Mouse (Mus musculus) c-Kit-positive CD71-negative TER-119-negative erythroid progenitor cells, embryonic 14.5 days (primary cell): ENCODE results near the gene Med25.

Source experiments
- DNase-seq: peaks from one replicate; pipeline ENCODE4 v3.0.0-alpha.2; 2013; ENCODE audit warnings: low read depth

The Med25 gene

GRCm38 (mm10) chr7:44862434-44862833 lies 30.1 kb downstream of the Med25 start:
- DNase-seq: no peak

DNA sequence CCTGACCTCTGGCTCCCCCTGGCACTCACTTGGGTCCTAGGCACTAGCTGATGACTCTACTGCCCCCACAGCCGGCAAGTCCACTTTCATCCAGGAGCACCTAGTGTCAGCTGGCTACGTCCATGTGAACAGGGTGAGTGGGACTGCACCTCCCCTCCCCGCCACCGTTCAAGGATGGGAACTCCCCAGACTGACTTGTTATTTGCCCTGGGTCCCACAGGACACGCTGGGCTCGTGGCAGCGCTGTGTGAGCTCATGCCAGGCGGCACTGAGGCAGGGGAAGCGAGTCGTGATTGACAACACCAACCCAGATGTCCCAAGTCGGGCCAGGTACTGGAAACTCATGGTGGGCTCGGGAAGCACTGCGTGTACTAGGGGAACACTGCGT lies 31.1 kb downstream of the Med25 start:
- DNase-seq: no peak

- no peak for DNase-seq
Observed at GRCm38 (mm10) chr7:44860576-44861428, 31.7 kb downstream of the Med25 start.

DNA sequence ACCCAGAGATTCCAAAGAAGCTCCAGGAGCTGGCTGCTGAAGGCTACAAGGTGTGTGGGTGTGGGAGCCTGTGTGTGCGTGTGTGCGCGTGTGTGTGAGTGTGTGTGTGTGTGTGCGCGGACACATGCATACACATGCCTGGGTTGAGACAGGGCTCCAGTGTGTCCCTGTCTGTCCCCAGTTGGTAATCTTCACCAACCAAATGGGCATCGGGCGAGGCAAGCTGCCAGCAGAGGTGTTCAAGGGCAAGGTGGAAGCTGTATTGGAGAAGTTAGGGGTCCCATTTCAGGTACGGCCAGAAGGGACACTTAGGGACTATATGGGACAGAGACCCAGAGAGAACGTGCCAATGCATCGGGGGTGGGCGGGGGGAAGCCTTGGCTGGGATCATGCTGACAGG lies 32.6 kb downstream of the Med25 start:
- DNase-seq: no peak

- no peak for DNase-seq
Observed at GRCm38 (mm10) chr7:44857905-44858304, 34.6 kb downstream of the Med25 start.

- DNase-seq: peak; percentile 87
Observed at GRCm38 (mm10) chr7:44857042-44857552, 35.4 kb downstream of the Med25 start, which contains the start of gene Pnkp. Gene Pnkp (plus strand): TSS chr7:44857139.

- DNase-seq: no peak
Observed at GRCm38 (mm10) chr7:44856265-44856916, 36.1 kb downstream of the Med25 start.

DNA sequence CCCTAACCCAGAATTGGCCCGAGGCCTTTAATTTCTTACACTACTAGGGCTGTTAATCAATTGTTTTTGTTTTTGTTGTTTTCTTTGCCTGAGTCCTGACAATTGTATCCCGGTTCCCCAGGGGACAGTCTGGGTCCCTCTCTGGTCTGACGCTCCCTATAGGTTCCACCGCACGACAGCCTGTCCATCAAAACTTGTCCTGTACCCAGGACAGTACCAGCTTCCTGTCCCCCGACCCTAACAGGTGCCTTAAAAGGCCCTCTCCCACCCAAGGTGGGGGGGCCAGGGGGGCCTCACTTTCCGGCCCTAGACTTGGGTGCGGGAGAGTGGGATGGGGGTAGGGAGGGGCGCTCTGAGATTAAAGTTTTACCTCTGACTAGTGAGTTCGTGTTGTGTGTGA lies 37.5 kb downstream of the Med25 start:
- DNase-seq: no peak

GRCm38 (mm10) chr7:44854356-44855031 lies 38.0 kb downstream of the Med25 start:
- DNase-seq: no peak

GRCm38 (mm10) chr7:44853596-44854355 lies 38.7 kb downstream of the Med25 start:
- DNase-seq: no peak

GRCm38 (mm10) chr7:44853065-44853464 lies 39.4 kb downstream of the Med25 start:
- no peak for DNase-seq

DNA sequence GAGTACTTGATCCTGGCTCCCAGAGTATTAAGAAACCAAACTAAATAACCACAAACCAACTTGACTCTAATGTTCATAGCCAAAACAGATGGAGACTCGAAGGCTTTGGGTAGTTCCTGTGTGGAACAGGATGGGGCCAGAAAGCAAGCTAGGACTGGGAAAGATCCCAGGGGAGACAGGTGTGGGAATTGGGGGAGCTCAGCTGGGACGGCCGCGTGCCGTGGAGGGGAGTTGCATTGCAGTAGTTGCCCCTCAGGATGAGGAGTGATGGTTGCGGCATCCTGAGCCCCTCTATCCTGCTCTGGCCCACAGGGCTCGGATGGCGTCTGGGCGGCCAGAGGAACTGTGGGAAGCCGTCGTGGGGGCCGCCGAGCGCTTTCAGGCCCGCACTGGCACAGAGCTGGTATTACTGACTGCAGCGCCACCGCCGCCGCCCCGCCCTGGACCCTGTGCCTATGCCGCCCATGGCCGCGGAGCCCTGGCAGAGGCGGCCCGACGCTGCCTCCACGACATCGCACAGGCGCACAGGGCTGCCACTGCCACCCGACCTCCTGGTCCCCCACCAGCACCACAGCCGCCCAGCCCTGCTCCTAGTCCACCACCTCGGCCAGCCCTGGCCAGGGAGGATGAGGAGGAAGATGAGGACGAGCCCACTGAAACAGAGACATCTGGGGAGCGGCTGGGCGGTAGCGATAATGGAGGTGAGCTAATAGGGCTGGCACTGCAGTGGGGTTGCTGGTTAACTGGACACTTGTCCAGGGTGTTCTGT lies 40.1 kb downstream of the Med25 start:
- DNase-seq: no peak

GRCm38 (mm10) chr7:44851625-44852234 lies 40.8 kb downstream of the Med25 start:
- DNase-seq: no peak

- DNase-seq: no peak
Observed at GRCm38 (mm10) chr7:44850789-44851624, 41.5 kb downstream of the Med25 start.

GRCm38 (mm10) chr7:44850146-44850545 lies 42.4 kb downstream of the Med25 start:
- no peak for DNase-seq

GRCm38 (mm10) chr7:44849416-44850111 lies 42.9 kb downstream of the Med25 start:
- DNase-seq: peak; percentile 83

- peak; percentile 93 for DNase-seq
Observed at GRCm38 (mm10) chr7:44848561-44849415, 43.7 kb downstream of the Med25 start, which contains the start of the genes Akt1s1 and Tbc1d17. Gene Akt1s1 (plus strand): TSS chr7:44848991. Gene Tbc1d17 (minus strand): TSS chr7:44849079.

DNA sequence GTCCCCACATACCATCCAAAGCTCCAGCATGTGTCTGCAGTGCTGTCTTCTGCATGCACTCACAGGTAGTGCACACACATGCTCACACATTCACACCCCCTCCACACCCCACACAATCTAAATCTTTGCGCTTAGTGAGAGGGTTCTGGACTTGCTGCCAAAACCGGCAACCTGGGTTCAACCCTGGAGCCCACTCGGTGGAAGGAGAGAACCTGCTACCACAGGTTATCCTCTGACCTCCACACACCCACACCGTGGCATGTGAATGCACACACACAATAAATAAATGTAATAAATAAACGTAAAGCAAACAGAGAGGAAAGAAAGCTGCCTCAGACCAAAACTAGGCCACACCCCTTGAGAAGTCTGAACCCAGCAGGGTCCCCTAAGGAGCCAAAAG lies 44.7 kb downstream of the Med25 start:
- DNase-seq: no peak
